Mouse (Mus musculus) embryonic fibroblast, embryonic 13.5 days (primary cell): ENCODE measurements around the gene Arl4a.

ENCODE experiments used
- CTCF ChIP-seq: IDR thresholded peaks from 2 replicates; pipeline ENCODE4 v1.5.1; 2011; ENCODE audit warnings: mild to moderate bottlenecking, control low read depth, low read length, moderate library complexity, borderline replicate concordance; ENCODE audit not compliant: insufficient read depth
- POLR2A ChIP-seq: IDR thresholded peaks from 2 replicates; pipeline ENCODE4 v1.6.1; 2011; ENCODE audit warnings: low read depth, mild to moderate bottlenecking, control low read depth, low read length, moderate library complexity

DNA sequence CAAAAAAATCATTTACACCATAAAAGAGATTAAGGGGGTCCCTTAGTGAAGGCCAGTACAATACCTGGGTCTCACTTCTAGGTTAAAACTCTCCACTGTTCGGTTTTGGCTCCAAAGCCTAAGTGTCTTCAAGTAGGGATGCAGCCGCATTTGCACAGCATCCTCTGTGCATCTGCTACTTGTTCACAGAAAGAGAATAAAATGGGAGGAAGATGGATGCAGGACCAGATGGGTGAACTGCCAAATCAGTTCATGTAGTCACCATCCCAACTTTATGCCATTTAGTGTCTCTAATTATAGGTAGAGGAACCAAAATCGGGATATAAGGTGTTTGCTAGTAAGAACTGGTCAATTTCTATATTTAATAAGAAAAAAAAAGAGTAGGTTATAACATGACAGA, 69.7 kb downstream of the Arl4a start:
- TF ChIP-seq POLR2A (no peak), CTCF (no peak)
